Comparison of ENCODE assay signal across 12 mouse cellular contexts in genomic region chr10:60732397-60732861, GRCm38 (mm10). TPM values are rescaled to one million over a fixed set of nuclear protein-coding genes. Genes with fewer than 3 reads are reported as not detected.
DNase-seq lines count a peak whose midpoint lies in the region; TF ChIP-seq lines count a peak whose summit lies in the region.
"Had no signal": no experiment of that assay in that cellular context is flagged by ENCODE, and none has a peak within 500 bp of the region (broad histone marks: within the 10 kb centered on the region; RNA-seq: fewer than 3 reads in every experiment).

No protein-coding gene starts in this region.

- peaks cover 33% of the 10 kb centered on the region for H3K4me1 ChIP-seq in midbrain, embryonic 10.5 days

- H3K27ac ChIP-seq in midbrain, embryonic 10.5 days (replicated peaks): peak overlapping the region; percentile 69
- H3K27ac ChIP-seq: intestine, embryonic 15.5 days; macrophage; stomach, embryonic 15.5 days had no signal

- no peaks in the 10 kb centered on the region for H3K9me3 ChIP-seq in midbrain, embryonic 10.5 days (replicated peaks)
- H3K9me3 ChIP-seq: intestine, embryonic 15.5 days; stomach, embryonic 15.5 days had no signal

- WGBS in midbrain, embryonic 10.5 days: 31% methylated on average over 2 of the region's 2 CpGs

- no peak for TF ChIP-seq CTCF in brain, embryonic 14.5 days (IDR thresholded peaks at IDR 0.05; ENCODE audit: borderline replicate concordance, extremely low read depth, insufficient read depth, insufficient read length)

- peaks cover 4% of the 10 kb centered on the region; the same call in 1 of the 2 replicates for H3K36me3 ChIP-seq in midbrain, embryonic 10.5 days
- H3K36me3 ChIP-seq: intestine, embryonic 15.5 days; stomach, embryonic 15.5 days had no signal

- H3K4me3 ChIP-seq in midbrain, embryonic 10.5 days: no peak overlapping the region
- H3K4me3 ChIP-seq: intestine, embryonic 15.5 days; stomach, embryonic 15.5 days had no signal

- peak; percentile 33 for DNase-seq in gastrocnemius, adult 18-20 months (ENCODE audit: low spot score)
- DNase-seq in gastrocnemius, postnatal 10 days: no peak
- peak; percentile 9 for DNase-seq in Muller cell, postnatal 12 days (ENCODE audit: inconsistent ontology term)
- DNase-seq in brain, embryonic 14.5 days (ENCODE audit: low read depth): peak; percentile 28
- no peak for DNase-seq in midbrain, embryonic 10.5 days (ENCODE audit: low spot score)
- no peak for DNase-seq in left cerebral cortex, adult 8-10 months (ENCODE audit: low spot score in 2 of 2)
- DNase-seq in thymus, postnatal 4 days: no peak
- no peak for DNase-seq in frontal cortex, postnatal 14 days (ENCODE audit: low spot score in 2 of 2)
- DNase-seq: liver had no signal

- TF ChIP-seq POLR2A in brain, embryonic 14.5 days (IDR thresholded peaks at IDR 0.05; ENCODE audit: borderline replicate concordance, extremely low read depth, insufficient read depth, insufficient read length, poor library complexity, severe bottlenecking): no peak

- peaks cover 77% of the 10 kb centered on the region for H3K27me3 ChIP-seq in midbrain, embryonic 10.5 days (ENCODE audit: low read depth, poor library complexity, severe bottlenecking)
- H3K27me3 ChIP-seq: intestine, embryonic 15.5 days; stomach, embryonic 15.5 days had no signal

RNA-seq across cellular contexts. Expression of gene Slc29a3, which starts 20.2 kb away (rescaled TPM):
- total RNA-seq in gastrocnemius, adult 18-20 months (2021): 1 to 10 TPM; 2.7 to 2.8 TPM
- 1 to 10 TPM; 5.7 to 7.8 TPM for total RNA-seq in gastrocnemius, postnatal 10 days (2021)
- 8.8 and 11.1 TPM in 2 replicates for polyA plus RNA-seq in brain, embryonic 14.5 days (2012; rRNA removed)
- 8.4 and 12.8 TPM in 2 replicates for polyA plus RNA-seq in midbrain, embryonic 10.5 days (2016; fragmentation: Nextera tagmentation; extraction: Ambion mirVana)
- total RNA-seq in left cerebral cortex, adult 8-10 months (2022): 10 to 100 TPM; 13.6 to 19.6 (median 16.8) TPM

RNA-seq across cellular contexts. Expression of gene Cdh23, which starts 36.1 kb away (rescaled TPM):
- 1 to 10 TPM; 1.3 to 2.7 TPM for total RNA-seq in gastrocnemius, adult 18-20 months (2021)
- 1 to 10 TPM; 3.1 to 4.2 TPM for total RNA-seq in gastrocnemius, postnatal 10 days (2021)
- 4.3 and 9.0 TPM in 2 replicates for polyA plus RNA-seq in brain, embryonic 14.5 days (2012; rRNA removed)
- polyA plus RNA-seq in midbrain, embryonic 10.5 days (2016; fragmentation: Nextera tagmentation; extraction: Ambion mirVana): 0.53 TPM in 2 replicates
- 1 to 10 TPM; 2.0 to 5.3 (median 4.2) TPM for total RNA-seq in left cerebral cortex, adult 8-10 months (2022)

Comparison
In these comparisons a context has a peak if more than half of its experiments do, and no peak if none do; other contexts are left out.
1. DNase-seq: peak in gastrocnemius, adult 18-20 months (single experiment), Muller cell, postnatal 12 days (single experiment) and brain, embryonic 14.5 days (single experiment); none in gastrocnemius, postnatal 10 days (single experiment), midbrain, embryonic 10.5 days (single experiment), left cerebral cortex, adult 8-10 months (0 of 2), thymus, postnatal 4 days (single experiment) and frontal cortex, postnatal 14 days (0 of 2).